In genomic region chr4:134480864-134481263, GRCm38 (mm10) we compare ENCODE assay signal across 8 mouse cellular contexts. TPM values are rescaled to one million over a fixed set of nuclear protein-coding genes. Genes with fewer than 3 reads are reported as not detected.
DNase-seq lines count a peak whose midpoint lies in the region; ATAC-seq and TF ChIP-seq lines count a peak whose summit lies in the region.

No protein-coding gene starts in this region.

- H3K4me2 ChIP-seq in neural tube, embryonic 15.5 days = no peak overlapping the region
- H3K4me2 ChIP-seq in embryonic facial prominence, embryonic 11.5 days (ENCODE audit: low read depth, low read length) = no peak overlapping the region
- H3K4me2 ChIP-seq in limb, embryonic 14.5 days (replicated peaks; ENCODE audit: low read depth, low read length, severe bottlenecking) = no peak overlapping the region
- no peak overlapping the region for H3K4me2 ChIP-seq in neural tube, embryonic 11.5 days (ENCODE audit: low read depth)

- DNase-seq in neural tube, embryonic 10.5 days (ENCODE audit: extremely low spot score, low spot score) = peak; percentile 77
- peak; percentile 82 to 87 for DNase-seq in adrenal gland, postnatal 36 days
- peak; percentile 77 for DNase-seq in embryonic facial prominence, embryonic 11.5 days (ENCODE audit: low spot score)
- peak; percentile 89 for DNase-seq in induced T-regulatory cell, adult 2 months (ENCODE audit: low read depth)
- DNase-seq in limb, embryonic 14.5 days (ENCODE audit: low spot score) = peak; percentile 34
- DNase-seq in neural tube, embryonic 11.5 days (ENCODE audit: low spot score) = peak; percentile 74
- DNase-seq in thymus, postnatal 0 days (ENCODE audit: low spot score) = peak; percentile 77

- H3K4me1 ChIP-seq in neural tube, embryonic 15.5 days = peaks cover 18% of the 10 kb centered on the region
- no peaks in the 10 kb centered on the region for H3K4me1 ChIP-seq in embryonic facial prominence, embryonic 11.5 days (ENCODE audit: control insufficient read depth, insufficient read depth, low read length)
- H3K4me1 ChIP-seq in limb, embryonic 14.5 days (ENCODE audit: control insufficient read depth, insufficient read depth, low read length) = no peaks in the 10 kb centered on the region
- H3K4me1 ChIP-seq in neural tube, embryonic 11.5 days (ENCODE audit: control insufficient read depth, insufficient read depth, low read length) = no peaks in the 10 kb centered on the region

- no peaks in the 10 kb centered on the region for H3K27me3 ChIP-seq in neural tube, embryonic 15.5 days (replicated peaks)
- no peaks in the 10 kb centered on the region; the same call in 1 of the 2 replicates for H3K27me3 ChIP-seq in embryonic facial prominence, embryonic 11.5 days (ENCODE audit: control insufficient read depth, insufficient read depth, low read length)
- H3K27me3 ChIP-seq in limb, embryonic 14.5 days (ENCODE audit: control insufficient read depth, insufficient read depth, low read length) = no peaks in the 10 kb centered on the region
- H3K27me3 ChIP-seq in neural tube, embryonic 11.5 days (ENCODE audit: control insufficient read depth, insufficient read depth, low read length) = no peaks in the 10 kb centered on the region

- no peak for TF ChIP-seq POLR2A in limb, embryonic 14.5 days (IDR thresholded peaks at IDR 0.05; ENCODE audit: borderline replicate concordance, extremely low read depth, insufficient read depth, insufficient read length)

- no peak overlapping the region for H3K9ac ChIP-seq in neural tube, embryonic 15.5 days (replicated peaks)
- no peak overlapping the region for H3K9ac ChIP-seq in embryonic facial prominence, embryonic 11.5 days (replicated peaks; ENCODE audit: low read length)
- no peak overlapping the region for H3K9ac ChIP-seq in limb, embryonic 14.5 days (ENCODE audit: low read depth, low read length, severe bottlenecking)
- no peak overlapping the region for H3K9ac ChIP-seq in neural tube, embryonic 11.5 days (ENCODE audit: low read length)

- no peak overlapping the region for H3K27ac ChIP-seq in neural tube, embryonic 15.5 days (replicated peaks)
- no peak overlapping the region for H3K27ac ChIP-seq in embryonic facial prominence, embryonic 11.5 days (replicated peaks; ENCODE audit: low read depth, low read length)
- H3K27ac ChIP-seq in limb, embryonic 14.5 days (replicated peaks; ENCODE audit: low read depth, low read length) = no peak overlapping the region
- H3K27ac ChIP-seq in neural tube, embryonic 11.5 days (ENCODE audit: low read depth, low read length) = no peak overlapping the region

- peaks cover 11% of the 10 kb centered on the region for H3K36me3 ChIP-seq in neural tube, embryonic 15.5 days
- no peaks in the 10 kb centered on the region; the same call in 1 of the 2 replicates for H3K36me3 ChIP-seq in embryonic facial prominence, embryonic 11.5 days (replicated peaks; ENCODE audit: control insufficient read depth, insufficient read depth, low read depth, low read length)
- no peaks in the 10 kb centered on the region for H3K36me3 ChIP-seq in limb, embryonic 14.5 days (ENCODE audit: control insufficient read depth, insufficient read depth, low read length)
- peaks cover 2% of the 10 kb centered on the region; the same call in 1 of the 2 replicates for H3K36me3 ChIP-seq in neural tube, embryonic 11.5 days (ENCODE audit: control insufficient read depth, insufficient read depth, low read length)

- H3K9me3 ChIP-seq in neural tube, embryonic 15.5 days (replicated peaks) = no peaks in the 10 kb centered on the region
- H3K9me3 ChIP-seq in embryonic facial prominence, embryonic 11.5 days (replicated peaks; ENCODE audit: control insufficient read depth, low read length) = no peaks in the 10 kb centered on the region
- H3K9me3 ChIP-seq in limb, embryonic 14.5 days (ENCODE audit: control insufficient read depth, low read length) = no peaks in the 10 kb centered on the region
- H3K9me3 ChIP-seq in neural tube, embryonic 11.5 days (ENCODE audit: control insufficient read depth, low read length) = no peaks in the 10 kb centered on the region

- 20% methylated on average over 6 of the region's 6 CpGs for WGBS in neural tube, embryonic 15.5 days
- WGBS in embryonic facial prominence, embryonic 11.5 days = 22% methylated on average over 6 of the region's 6 CpGs
- WGBS in limb, embryonic 14.5 days = 20% methylated on average over 6 of the region's 6 CpGs
- WGBS in neural tube, embryonic 11.5 days = 34% methylated on average over 6 of the region's 6 CpGs

- no peak overlapping the region for H3K4me3 ChIP-seq in neural tube, embryonic 15.5 days (replicated peaks)
- no peak overlapping the region for H3K4me3 ChIP-seq in embryonic facial prominence, embryonic 11.5 days (ENCODE audit: low read depth, low read length)
- H3K4me3 ChIP-seq in limb, embryonic 14.5 days (replicated peaks; ENCODE audit: low read length) = no peak overlapping the region
- no peak overlapping the region for H3K4me3 ChIP-seq in neural tube, embryonic 11.5 days (ENCODE audit: low read depth, low read length)

- no peak for ATAC-seq in neural tube, embryonic 15.5 days (ENCODE audit: low FRiP score)
- ATAC-seq in embryonic facial prominence, embryonic 11.5 days (replicated peaks; ENCODE audit: insufficient number of reproducible peaks, low FRiP score, low TSS enrichment, low read depth) = no peak
- no peak for ATAC-seq in limb, embryonic 14.5 days (ENCODE audit: low FRiP score, low read depth)
- ATAC-seq in neural tube, embryonic 11.5 days (ENCODE audit: insufficient read depth, low FRiP score, low TSS enrichment) = no peak

RNA-seq across cellular contexts. Expression of gene Stmn1, which starts 12.7 kb away (rescaled TPM):
- 4,048 and 4,915 TPM in 2 replicates for polyA plus RNA-seq in neural tube, embryonic 15.5 days (2015; fragmentation: Nextera tagmentation; extraction: Ambion mirVana)
- 10 to 100 TPM; 46.2 to 53.5 TPM for total RNA-seq in adrenal gland, postnatal 36 days (2021)
- 3,252 and 3,396 TPM in 2 replicates for polyA plus RNA-seq in embryonic facial prominence, embryonic 11.5 days (2014; fragmentation: Nextera tagmentation; extraction: Ambion mirVana)
- polyA plus RNA-seq in limb, embryonic 14.5 days (2012; rRNA removed) = 246 and 428 TPM in 2 replicates
- polyA plus RNA-seq in limb, embryonic 14.5 days (2014; fragmentation: Nextera tagmentation; extraction: Ambion mirVana) = 1,273 and 1,449 TPM in 2 replicates
- polyA plus RNA-seq in neural tube, embryonic 11.5 days (2014; fragmentation: Nextera tagmentation; extraction: Ambion mirVana) = 3,693 and 3,815 TPM in 2 replicates
- polyA plus RNA-seq in thymus, postnatal 0 days (2015; fragmentation: Nextera tagmentation; extraction: Ambion mirVana) = 1,989 and 2,008 TPM in 2 replicates

RNA-seq across cellular contexts. Expression of gene Paqr7, which starts 15.6 kb away (rescaled TPM):
- 30.5 and 35.2 TPM in 2 replicates for polyA plus RNA-seq in neural tube, embryonic 15.5 days (2015; fragmentation: Nextera tagmentation; extraction: Ambion mirVana)
- 10 to 100 TPM; 38.7 to 56.9 TPM for total RNA-seq in adrenal gland, postnatal 36 days (2021)
- 0.87 and 0.93 TPM in 2 replicates for polyA plus RNA-seq in embryonic facial prominence, embryonic 11.5 days (2014; fragmentation: Nextera tagmentation; extraction: Ambion mirVana)
- 5.9 and 8.2 TPM in 2 replicates for polyA plus RNA-seq in limb, embryonic 14.5 days (2012; rRNA removed)
- 2.3 and 2.9 TPM in 2 replicates for polyA plus RNA-seq in limb, embryonic 14.5 days (2014; fragmentation: Nextera tagmentation; extraction: Ambion mirVana)
- polyA plus RNA-seq in neural tube, embryonic 11.5 days (2014; fragmentation: Nextera tagmentation; extraction: Ambion mirVana) = 2.0 and 2.2 TPM in 2 replicates
- polyA plus RNA-seq in thymus, postnatal 0 days (2015; fragmentation: Nextera tagmentation; extraction: Ambion mirVana) = 8.1 TPM in 2 replicates

RNA-seq across cellular contexts. Expression of gene Aunip, which starts 29.9 kb away (rescaled TPM):
- polyA plus RNA-seq in neural tube, embryonic 15.5 days (2015; fragmentation: Nextera tagmentation; extraction: Ambion mirVana) = 1.8 and 5.4 TPM in 2 replicates
- 1 to 10 TPM; 1.7 to 2.5 TPM for total RNA-seq in adrenal gland, postnatal 36 days (2021)
- polyA plus RNA-seq in embryonic facial prominence, embryonic 11.5 days (2014; fragmentation: Nextera tagmentation; extraction: Ambion mirVana) = 7.0 and 8.3 TPM in 2 replicates
- 6.7 and 10.3 TPM in 2 replicates for polyA plus RNA-seq in limb, embryonic 14.5 days (2012; rRNA removed)
- polyA plus RNA-seq in limb, embryonic 14.5 days (2014; fragmentation: Nextera tagmentation; extraction: Ambion mirVana) = 3.5 and 3.6 TPM in 2 replicates
- polyA plus RNA-seq in neural tube, embryonic 11.5 days (2014; fragmentation: Nextera tagmentation; extraction: Ambion mirVana) = 6.5 and 8.1 TPM in 2 replicates
- polyA plus RNA-seq in thymus, postnatal 0 days (2015; fragmentation: Nextera tagmentation; extraction: Ambion mirVana) = 14.3 and 16.7 TPM in 2 replicates

RNA-seq across cellular contexts. Expression of gene Mtfr1l, which starts 54.3 kb away (rescaled TPM):
- 166 and 177 TPM in 2 replicates for polyA plus RNA-seq in neural tube, embryonic 15.5 days (2015; fragmentation: Nextera tagmentation; extraction: Ambion mirVana)
- total RNA-seq in adrenal gland, postnatal 36 days (2021) = 100 to 1,000 TPM; 128 to 136 TPM
- 137 and 138 TPM in 2 replicates for polyA plus RNA-seq in embryonic facial prominence, embryonic 11.5 days (2014; fragmentation: Nextera tagmentation; extraction: Ambion mirVana)
- polyA plus RNA-seq in limb, embryonic 14.5 days (2012; rRNA removed) = 111 and 132 TPM in 2 replicates
- 123 and 140 TPM in 2 replicates for polyA plus RNA-seq in limb, embryonic 14.5 days (2014; fragmentation: Nextera tagmentation; extraction: Ambion mirVana)
- 130 and 133 TPM in 2 replicates for polyA plus RNA-seq in neural tube, embryonic 11.5 days (2014; fragmentation: Nextera tagmentation; extraction: Ambion mirVana)
- polyA plus RNA-seq in thymus, postnatal 0 days (2015; fragmentation: Nextera tagmentation; extraction: Ambion mirVana) = 98.6 and 104 TPM in 2 replicates

Comparison
In these comparisons a context has a peak if more than half of its experiments do, and no peak if none do; other contexts are left out.
1. DNase-seq: peak in every context shown above with its lines; median percentile 89 in induced T-regulatory cell, adult 2 months; 84 in adrenal gland, postnatal 36 days; 77 in neural tube, embryonic 10.5 days; 77 in embryonic facial prominence, embryonic 11.5 days; 77 in thymus, postnatal 0 days; 74 in neural tube, embryonic 11.5 days; 34 in limb, embryonic 14.5 days.